Mouse (Mus musculus) heart, embryonic 16.5 days (tissue): ENCODE results near the gene Hyal6. TPM values are rescaled to one million over a fixed set of nuclear protein-coding genes. Genes with fewer than 3 reads are reported as not detected.

Experiments
- ATAC-seq: fragments of 200-750 bp; cut with Nextera tagmentation; replicated peaks from 2 replicates; pipeline ENCODE4 v1.8.0; 2017; ENCODE audit warnings: moderate number of reproducible peaks; ENCODE audit not compliant: insufficient read depth, low FRiP score; ENCODE audit errors: extremely low read depth
- H3K27ac ChIP-seq: fragments of 300-500 bp; sonication (generic); 2 replicates; pipeline ENCODE4 v1.5.1; 2014; ENCODE audit warnings: mild to moderate bottlenecking, low read length, control low read depth, moderate library complexity
- H3K27me3 ChIP-seq: fragments of 300-500 bp; sonication (generic); 2 replicates; pipeline ENCODE4 v1.6.1; 2014; ENCODE audit warnings: low read length, mixed read lengths; ENCODE audit not compliant: control insufficient read depth, insufficient read depth
- H3K36me3 ChIP-seq: fragments of 300-500 bp; sonication (generic); 2 replicates; pipeline ENCODE4 v1.6.1; 2014; ENCODE audit not compliant: control insufficient read depth, insufficient read depth
- H3K4me1 ChIP-seq: fragments of 300-500 bp; sonication (generic); 2 replicates; pipeline ENCODE4 v1.6.1; 2014; ENCODE audit warnings: low read length, mixed read lengths; ENCODE audit not compliant: control insufficient read depth, insufficient read depth
- H3K4me2 ChIP-seq: fragments of 300-500 bp; sonication (generic); 2 replicates; pipeline ENCODE4 v1.6.1; 2014; ENCODE audit warnings: low read depth, mild to moderate bottlenecking, control low read depth, low read length
- H3K4me3 ChIP-seq: fragments of 300-500 bp; sonication (generic); 2 replicates; pipeline ENCODE4 v1.5.1; 2014; ENCODE audit warnings: mild to moderate bottlenecking, control low read depth, low read length
- H3K9ac ChIP-seq: fragments of 300-500 bp; sonication (generic); 2 replicates; pipeline ENCODE4 v1.6.1; 2014; ENCODE audit warnings: low read length, control low read depth
- H3K9me3 ChIP-seq: fragments of 300-500 bp; sonication (generic); replicated peaks from 2 replicates; pipeline ENCODE4 v1.6.1; 2016; ENCODE audit warnings: low read length; ENCODE audit not compliant: control insufficient read depth
- WGBS: fragments of 180-500 bp; shearing (Covaris S2); extraction: QIAGEN DNeasy Blood & Tissue Kit; methylation state at CpG from one replicate; pipeline ENCODE4 v1.1.7; 2014; 5-methylcytosine and 5-hydroxymethylcytosine counted together
- polyA plus RNA-seq: library from polyadenylated mRNA; unstranded; fragments of >200 nt; fragmentation: Nextera tagmentation; extraction: Ambion mirVana; gene quantifications from 2 replicates; pipeline ENCODE4 v1.2.1, GENCODE M21; 2015

Hyal6 gene
- polyA plus RNA-seq, 1 experiment from 2014 or later: not detected

DNA sequence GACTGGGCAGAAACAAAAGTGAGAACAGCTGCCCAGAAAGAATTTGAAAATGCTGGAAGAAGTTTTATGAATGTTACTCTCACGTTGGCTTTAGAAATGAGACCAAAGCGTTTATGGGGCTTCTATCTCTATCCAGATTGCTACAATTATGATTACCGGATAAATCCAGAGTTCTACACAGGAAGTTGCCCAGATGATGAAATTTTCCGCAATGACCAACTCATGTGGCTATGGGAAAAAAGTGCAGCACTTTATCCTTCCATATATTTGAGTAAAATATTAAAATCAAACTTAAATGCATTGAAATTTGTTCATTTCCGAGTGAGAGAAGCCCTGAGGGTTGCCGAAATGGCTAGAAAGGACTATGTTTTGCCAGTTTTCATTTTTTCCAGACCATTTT, 1.5 kb downstream of the Hyal6 start:
- Histone ChIP-seq H3K9ac (no peak overlapping the region), H3K4me1 (no peaks in the 10 kb centered on the region), H3K27ac (no peak overlapping the region), H3K27me3 (no peaks in the 10 kb centered on the region), H3K36me3 (no peaks in the 10 kb centered on the region), H3K9me3 (no peaks in the 10 kb centered on the region), H3K4me3 (no peak overlapping the region), H3K4me2 (no peak overlapping the region)
- WGBS: 73% methylated on average over 6 of the region's 6 CpGs
- ATAC-seq: no peak

DNA sequence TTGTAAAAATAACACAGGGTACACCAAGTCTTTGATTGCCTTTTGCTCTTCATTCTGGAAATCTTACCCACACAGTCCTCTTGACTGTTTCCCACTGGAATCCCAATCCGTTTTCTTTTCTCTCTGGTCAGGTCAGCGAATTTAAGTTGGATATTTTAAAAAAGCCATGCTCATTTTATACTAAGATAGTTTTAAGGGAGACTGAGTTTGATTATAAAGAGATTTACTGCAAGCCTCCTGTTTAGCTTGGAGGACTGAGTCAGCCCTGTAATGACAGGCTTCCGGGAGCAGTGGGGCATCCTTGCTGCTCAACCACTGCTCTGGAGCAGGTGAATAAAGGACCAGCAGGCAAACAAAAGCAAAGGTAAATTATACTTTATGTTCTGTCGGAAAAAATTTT, 15.0 kb downstream of the Hyal6 start, which contains the start of gene Hyal4:
Gene Hyal4, plus strand, starts transcription at position 301 of the 400 bp plus-strand sequence.
- H3K27me3 ChIP-seq: no peaks in the 10 kb centered on the region

DNA sequence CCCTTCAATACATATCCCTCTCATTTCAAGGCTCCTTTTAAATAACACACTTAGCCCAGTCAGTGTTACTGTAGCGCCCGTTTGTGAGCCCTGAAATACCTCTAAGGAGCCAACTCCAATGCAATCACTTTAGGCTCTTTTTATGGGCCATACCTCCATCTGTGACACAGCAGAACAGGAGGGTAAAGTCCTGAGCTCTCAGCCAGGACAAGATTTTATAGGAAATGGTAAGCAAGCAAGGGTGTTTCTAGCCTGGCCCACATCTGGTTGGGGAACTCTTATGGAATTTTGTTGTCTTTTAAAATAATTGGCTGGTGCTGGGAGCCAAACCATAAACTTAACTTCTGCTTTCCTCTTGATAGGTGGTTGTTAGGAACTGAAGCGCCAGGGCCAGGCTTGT, 26.2 kb downstream of the Hyal6 start:
- Histone ChIP-seq H3K4me2 (no peak overlapping the region), H3K9me3 (0 out of 2 replicates have a peak, but pooled peaks cover 2% of the 10 kb centered on the region), H3K27ac (no peak overlapping the region), H3K4me3 (no peak overlapping the region), H3K4me1 (no peaks in the 10 kb centered on the region), H3K27me3 (no peaks in the 10 kb centered on the region), H3K36me3 (no peaks in the 10 kb centered on the region), H3K9ac (no peak overlapping the region)
- ATAC-seq: no peak
- 87% methylated on average over 3 of the region's 3 CpGs for WGBS

More for the DNA sequence above, 15.0 kb downstream of the Hyal6 start, which contains the start of gene Hyal4:
- WGBS: 67% methylated on average over 4 of the region's 4 CpGs
- Histone ChIP-seq H3K9ac (no peak within 1 kb of the TSS), H3K4me1 (no peaks in the 10 kb centered on the region), H3K9me3 (no peaks in the 10 kb centered on the region), H3K27ac (no peak within 1 kb of the TSS), H3K36me3 (no peaks in the 10 kb centered on the region), H3K4me3 (no peak within 1 kb of the TSS), H3K4me2 (no peak within 1 kb of the TSS)
- ATAC-seq: no peak

DNA sequence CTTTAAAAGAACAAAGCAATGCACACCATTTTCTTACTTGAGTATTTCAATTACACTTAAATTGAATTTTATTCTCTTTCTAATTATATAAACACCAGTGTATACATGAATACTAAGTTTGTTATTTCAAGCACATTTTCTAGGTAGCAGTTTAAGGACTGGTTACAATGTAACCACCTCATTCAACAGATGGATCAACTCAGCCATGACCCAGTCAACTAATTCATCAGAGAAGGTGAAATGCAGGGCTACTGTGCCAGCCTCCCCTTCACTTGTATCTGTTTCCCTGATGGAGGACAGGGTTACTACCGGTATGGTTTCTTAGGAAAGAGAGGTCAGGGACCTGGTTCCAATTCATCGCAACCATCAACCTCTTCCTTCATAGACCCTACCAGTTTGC, 33.2 kb downstream of the Hyal6 start:
- Histone ChIP-seq H3K4me2 (no peak overlapping the region), H3K4me1 (no peaks in the 10 kb centered on the region), H3K36me3 (no peaks in the 10 kb centered on the region), H3K27me3 (no peaks in the 10 kb centered on the region), H3K27ac (no peak overlapping the region), H3K4me3 (no peak overlapping the region), H3K9ac (no peak overlapping the region), H3K9me3 (no peaks in the 10 kb centered on the region)
- ATAC-seq: no peak
- 85% methylated on average over 2 of the region's 2 CpGs for WGBS

DNA sequence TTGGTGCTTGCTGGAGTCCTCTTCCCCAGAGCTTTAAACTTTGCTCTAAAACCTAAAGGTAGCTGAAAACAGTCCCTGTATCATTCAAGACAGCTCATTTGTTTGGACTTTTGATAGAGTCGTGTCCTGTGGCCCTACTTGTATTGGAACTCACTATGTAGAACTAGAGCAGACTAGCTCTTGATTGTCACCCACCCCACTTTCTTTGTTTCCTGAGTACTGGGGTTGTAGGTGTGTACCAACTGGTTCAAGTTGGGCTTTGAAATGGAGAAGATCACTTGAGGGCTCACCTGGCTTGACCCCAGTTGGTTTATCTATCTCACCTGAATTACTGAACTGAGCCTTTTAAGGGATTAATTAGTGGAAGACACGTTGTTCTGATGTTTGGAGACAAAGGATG, 46.1 kb downstream of the Hyal6 start:
- Histone ChIP-seq H3K36me3 (no peaks in the 10 kb centered on the region), H3K4me3 (no peak overlapping the region), H3K4me1 (no peaks in the 10 kb centered on the region), H3K27me3 (no peaks in the 10 kb centered on the region), H3K4me2 (no peak overlapping the region), H3K27ac (no peak overlapping the region), H3K9ac (no peak overlapping the region), H3K9me3 (no peaks in the 10 kb centered on the region)
- ATAC-seq: no peak
- WGBS: 47% methylated on average over 2 of the region's 2 CpGs

DNA sequence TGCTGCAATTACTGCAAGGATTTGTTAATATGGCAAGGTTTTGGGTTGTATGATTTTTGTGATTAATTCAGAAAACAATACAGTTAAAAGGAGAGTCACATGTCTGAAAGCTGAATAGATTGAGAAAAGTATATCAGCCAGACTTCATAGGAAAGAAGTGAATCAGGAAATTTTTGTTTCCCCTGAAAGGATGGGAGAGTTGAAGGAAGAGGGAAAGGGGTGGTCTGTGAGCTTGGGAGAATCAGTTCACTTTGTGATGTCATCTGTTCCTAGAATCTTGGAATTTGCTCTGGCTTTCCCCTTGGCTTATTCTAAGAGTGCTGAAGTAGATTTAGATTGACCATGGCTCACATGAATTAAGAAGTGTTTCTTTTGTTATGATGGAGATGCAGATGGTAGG, 57.8 kb downstream of the Hyal6 start, which contains the start of gene Spam1:
Gene Spam1, plus strand, starts transcription at position 301 of the 400 bp plus-strand sequence.
- no peak within 1 kb of the TSS for H3K4me2 ChIP-seq
- H3K4me1 ChIP-seq: no peaks in the 10 kb centered on the region
- ATAC-seq: no peak
- no peak within 1 kb of the TSS for H3K9ac ChIP-seq
- no peak within 1 kb of the TSS for H3K27ac ChIP-seq
- no peaks in the 10 kb centered on the region for H3K36me3 ChIP-seq
- H3K4me3 ChIP-seq: no peak within 1 kb of the TSS
- H3K9me3 ChIP-seq: no peaks in the 10 kb centered on the region
- no peaks in the 10 kb centered on the region for H3K27me3 ChIP-seq

Other genes with a start within 250 kb of the Hyal6 start
- gene Iqub, start 218.2 kb upstream of the Hyal6 start, polyA plus RNA-seq: 0.30 and 0.40 TPM in 2 replicates
- gene Ndufa5, start 205.2 kb upstream of the Hyal6 start, polyA plus RNA-seq: 759 and 771 TPM in 2 replicates
- gene Asb15, start 205.1 kb upstream of the Hyal6 start, polyA plus RNA-seq: 0.69 and 0.93 TPM in 2 replicates
- 49.6 and 52.6 TPM in 2 replicates for gene Lmod2, start 135.5 kb upstream of the Hyal6 start, polyA plus RNA-seq
- 42.9 and 52.0 TPM in 2 replicates for gene Wasl, start 68.2 kb upstream of the Hyal6 start, polyA plus RNA-seq
- gene Hyal4, start 15.1 kb downstream of the Hyal6 start, polyA plus RNA-seq: not detected in 2 replicates
- gene Spam1, start 57.9 kb downstream of the Hyal6 start, polyA plus RNA-seq: not detected in 2 replicates
- not detected in 2 replicates for gene Hyal5, start 124.8 kb downstream of the Hyal6 start, polyA plus RNA-seq
- 0.08 and 0.11 TPM in 2 replicates for gene Tmem229a, start 223.1 kb downstream of the Hyal6 start, polyA plus RNA-seq